Mouse (Mus musculus): ENCODE measurements around the gene Gcgr. TPM values are rescaled to one million over a fixed set of nuclear protein-coding genes. Genes with fewer than 3 reads are reported as not detected.
"Not testable (repeated sequence)": the region's sequence is repeated elsewhere in the genome, so short reads cannot be mapped to it uniquely, and the experiment has no call there.

Gcgr gene
- polyA plus RNA-seq, 1 experiment from 2014 or later: 1.8 TPM

- ATAC-seq (replicated peaks; ENCODE audit: insufficient number of reproducible peaks, low FRiP score, low TSS enrichment); H3K4me3 ChIP-seq (ENCODE audit: low read depth, low read length): not testable (repeated sequence)
Observed at GRCm38 (mm10) chr11:120582982-120583293, 52.4 kb downstream of the Gcgr start.

GRCm38 (mm10) chr11:120583937-120584336 is 53.4 kb downstream of the Gcgr start:
- peaks cover 27% of the 10 kb centered on the region for H3K36me3 ChIP-seq (ENCODE audit: control insufficient read depth, insufficient read depth, low read length)

More at GRCm38 (mm10) chr11:120582982-120583293, 52.4 kb downstream of the Gcgr start:
- H3K4me2 ChIP-seq; H3K9me3 ChIP-seq (replicated peaks; ENCODE audit: control insufficient read depth, low read length); H3K27me3 ChIP-seq (ENCODE audit: control insufficient read depth, insufficient read depth, low read length); H3K27ac ChIP-seq (ENCODE audit: low read depth, low read length); H3K9ac ChIP-seq (ENCODE audit: low read depth, low read length): not testable (repeated sequence)
- 87% methylated on average over 2 of the region's 2 CpGs for WGBS (ENCODE audit: insufficient replicate concordance)
- Histone ChIP-seq H3K4me1 (ENCODE audit: control insufficient read depth, insufficient read depth, low read length) (peaks cover 25% of the 10 kb centered on the region), H3K36me3 (ENCODE audit: control insufficient read depth, insufficient read depth, low read length) (peaks cover 31% of the 10 kb centered on the region)

GRCm38 (mm10) chr11:120588531-120588930 is 58.0 kb downstream of the Gcgr start:
- 70% methylated on average over 6 of the region's 6 CpGs for WGBS (ENCODE audit: insufficient replicate concordance)
- peaks cover 4% of the 10 kb centered on the region; the same call in 1 of the 2 replicates for H3K9me3 ChIP-seq (replicated peaks; ENCODE audit: control insufficient read depth, low read length)

More at GRCm38 (mm10) chr11:120583937-120584336, 53.4 kb downstream of the Gcgr start:
- Histone ChIP-seq H3K9me3 (replicated peaks; ENCODE audit: control insufficient read depth, low read length) (peaks cover 4% of the 10 kb centered on the region; the same call in 1 of the 2 replicates), H3K27me3 (ENCODE audit: control insufficient read depth, insufficient read depth, low read length) (no peaks in the 10 kb centered on the region), H3K4me2 (no peak overlapping the region), H3K4me1 (ENCODE audit: control insufficient read depth, insufficient read depth, low read length) (peaks cover 22% of the 10 kb centered on the region), H3K9ac (ENCODE audit: low read depth, low read length) (no peak overlapping the region), H3K4me3 (ENCODE audit: low read depth, low read length) (no peak overlapping the region), H3K27ac (ENCODE audit: low read depth, low read length) (no peak overlapping the region)
- ATAC-seq (replicated peaks; ENCODE audit: insufficient number of reproducible peaks, low FRiP score, low TSS enrichment): no peak
- WGBS (ENCODE audit: insufficient replicate concordance): 93% methylated on average over 1 of the region's 1 CpGs

More at GRCm38 (mm10) chr11:120588531-120588930, 58.0 kb downstream of the Gcgr start:
- Histone ChIP-seq H3K36me3 (ENCODE audit: control insufficient read depth, insufficient read depth, low read length) (peaks cover 47% of the 10 kb centered on the region), H3K4me2 (no peak overlapping the region), H3K4me3 (ENCODE audit: low read depth, low read length) (no peak overlapping the region), H3K27ac (ENCODE audit: low read depth, low read length) (no peak overlapping the region), H3K4me1 (ENCODE audit: control insufficient read depth, insufficient read depth, low read length) (no peaks in the 10 kb centered on the region), H3K27me3 (ENCODE audit: control insufficient read depth, insufficient read depth, low read length) (no peaks in the 10 kb centered on the region), H3K9ac (ENCODE audit: low read depth, low read length) (no peak overlapping the region)
- ATAC-seq (replicated peaks; ENCODE audit: insufficient number of reproducible peaks, low FRiP score, low TSS enrichment): no peak

Other genes starting within 250 kb of the Gcgr start
- 1,448 and 1,508 TPM in 2 replicates for gene Actg1, start 182.2 kb upstream of the Gcgr start, polyA plus RNA-seq (2014; fragmentation: Nextera tagmentation; extraction: Ambion mirVana)
- gene Fscn2, start 169.2 kb upstream of the Gcgr start, polyA plus RNA-seq (2014; fragmentation: Nextera tagmentation; extraction: Ambion mirVana): 0.57 TPM in 1 of 2 replicates, not detected in the other
- gene Faap100, start 151.9 kb upstream of the Gcgr start, polyA plus RNA-seq (2014; fragmentation: Nextera tagmentation; extraction: Ambion mirVana): 24.2 and 29.6 TPM in 2 replicates
- gene Nploc4, start 93.0 kb upstream of the Gcgr start, polyA plus RNA-seq (2014; fragmentation: Nextera tagmentation; extraction: Ambion mirVana): 31.0 and 36.7 TPM in 2 replicates
- gene Tspan10, start 88.1 kb upstream of the Gcgr start, polyA plus RNA-seq (2014; fragmentation: Nextera tagmentation; extraction: Ambion mirVana): not detected in 2 replicates
- gene Pde6g, start 77.2 kb upstream of the Gcgr start, polyA plus RNA-seq (2014; fragmentation: Nextera tagmentation; extraction: Ambion mirVana): 0.24 TPM in 1 of 2 replicates, not detected in the other
- gene Oxld1, start 72.6 kb upstream of the Gcgr start, polyA plus RNA-seq (2014; fragmentation: Nextera tagmentation; extraction: Ambion mirVana): 16.9 and 19.6 TPM in 2 replicates
- 21.3 and 27.5 TPM in 2 replicates for gene Ccdc137, start 72.6 kb upstream of the Gcgr start, polyA plus RNA-seq (2014; fragmentation: Nextera tagmentation; extraction: Ambion mirVana)
- gene Arl16, start 63.1 kb upstream of the Gcgr start, polyA plus RNA-seq (2014; fragmentation: Nextera tagmentation; extraction: Ambion mirVana): 43.6 and 48.4 TPM in 2 replicates
- gene Mrpl12, start 46.1 kb upstream of the Gcgr start, polyA plus RNA-seq (2014; fragmentation: Nextera tagmentation; extraction: Ambion mirVana): 222 and 232 TPM in 2 replicates
- 44.2 and 48.3 TPM in 2 replicates for gene Slc25a10, start 38.9 kb upstream of the Gcgr start, polyA plus RNA-seq (2014; fragmentation: Nextera tagmentation; extraction: Ambion mirVana)
- gene Mcrip1, start 19.0 kb downstream of the Gcgr start, polyA plus RNA-seq (2014; fragmentation: Nextera tagmentation; extraction: Ambion mirVana): 157 and 168 TPM in 2 replicates
- gene Ppp1r27, start 20.4 kb downstream of the Gcgr start, polyA plus RNA-seq (2014; fragmentation: Nextera tagmentation; extraction: Ambion mirVana): not detected in 2 replicates
- 506 and 569 TPM in 2 replicates for gene P4hb, start 42.6 kb downstream of the Gcgr start, polyA plus RNA-seq (2014; fragmentation: Nextera tagmentation; extraction: Ambion mirVana)
- 468 and 477 TPM in 2 replicates for gene Arhgdia, start 50.9 kb downstream of the Gcgr start, polyA plus RNA-seq (2014; fragmentation: Nextera tagmentation; extraction: Ambion mirVana)
- 333 and 334 TPM in 2 replicates for gene Alyref, start 67.7 kb downstream of the Gcgr start, polyA plus RNA-seq (2014; fragmentation: Nextera tagmentation; extraction: Ambion mirVana)
- 200 and 201 TPM in 2 replicates for gene Anapc11, start 67.7 kb downstream of the Gcgr start, polyA plus RNA-seq (2014; fragmentation: Nextera tagmentation; extraction: Ambion mirVana)
- gene Npb, start 77.8 kb downstream of the Gcgr start, polyA plus RNA-seq (2014; fragmentation: Nextera tagmentation; extraction: Ambion mirVana): 8.8 and 9.1 TPM in 2 replicates
- gene Pcyt2, start 87.2 kb downstream of the Gcgr start, polyA plus RNA-seq (2014; fragmentation: Nextera tagmentation; extraction: Ambion mirVana): 79.2 and 79.9 TPM in 2 replicates
- gene Sirt7, start 94.5 kb downstream of the Gcgr start, polyA plus RNA-seq (2014; fragmentation: Nextera tagmentation; extraction: Ambion mirVana): 18.8 and 22.5 TPM in 2 replicates
- 19.4 and 20.2 TPM in 2 replicates for gene Mafg, start 102.9 kb downstream of the Gcgr start, polyA plus RNA-seq (2014; fragmentation: Nextera tagmentation; extraction: Ambion mirVana)
- 22.8 and 24.9 TPM in 2 replicates for gene Pycr1, start 113.1 kb downstream of the Gcgr start, polyA plus RNA-seq (2014; fragmentation: Nextera tagmentation; extraction: Ambion mirVana)
- gene Myadml2, start 117.5 kb downstream of the Gcgr start, polyA plus RNA-seq (2014; fragmentation: Nextera tagmentation; extraction: Ambion mirVana): 8.1 and 12.3 TPM in 2 replicates
- gene Notum, start 130.5 kb downstream of the Gcgr start, polyA plus RNA-seq (2014; fragmentation: Nextera tagmentation; extraction: Ambion mirVana): 1.4 and 1.5 TPM in 2 replicates
- 93.9 and 103 TPM in 2 replicates for gene Aspscr1, start 142.3 kb downstream of the Gcgr start, polyA plus RNA-seq (2014; fragmentation: Nextera tagmentation; extraction: Ambion mirVana)
- 114 and 129 TPM in 2 replicates for gene Cenpx, start 183.0 kb downstream of the Gcgr start, polyA plus RNA-seq (2014; fragmentation: Nextera tagmentation; extraction: Ambion mirVana)
- gene Lrrc45, start 183.2 kb downstream of the Gcgr start, polyA plus RNA-seq (2014; fragmentation: Nextera tagmentation; extraction: Ambion mirVana): 21.8 and 23.2 TPM in 2 replicates
- 1.7 and 3.0 TPM in 2 replicates for gene Rac3, start 190.8 kb downstream of the Gcgr start, polyA plus RNA-seq (2014; fragmentation: Nextera tagmentation; extraction: Ambion mirVana)
- gene Dcxr, start 196.6 kb downstream of the Gcgr start, polyA plus RNA-seq (2014; fragmentation: Nextera tagmentation; extraction: Ambion mirVana): 5.1 and 6.6 TPM in 2 replicates
- gene Cbr2, start 201.4 kb downstream of the Gcgr start, polyA plus RNA-seq (2014; fragmentation: Nextera tagmentation; extraction: Ambion mirVana): 0.36 and 1.0 TPM in 2 replicates
- gene Hmga1b, start 232.1 kb downstream of the Gcgr start, polyA plus RNA-seq (2014; fragmentation: Nextera tagmentation; extraction: Ambion mirVana): 4.5 and 5.8 TPM in 2 replicates